Mouse (Mus musculus) bone marrow macrophage, adult 2 months (primary cell): ENCODE data around the gene Dock1.

Experiments used
- CTCF ChIP-seq: IDR thresholded peaks from 2 replicates; pipeline ENCODE4 v1.5.1; 2012; ENCODE audit warnings: low read depth, mild to moderate bottlenecking, low read length, moderate library complexity
- POLR2A ChIP-seq: IDR thresholded peaks from 2 replicates; pipeline ENCODE4 v1.6.1; 2012; ENCODE audit warnings: mild to moderate bottlenecking, low read depth, low read length, borderline replicate concordance

GRCm38 (mm10) chr7:134749613-134750012, 79.2 kb downstream of the Dock1 start:
- no peak for TF ChIP-seq POLR2A
- TF ChIP-seq CTCF = no peak
